Mouse (Mus musculus) MEL (cell line): ENCODE measurements around the gene Pidd1. TPM values are rescaled to one million over a fixed set of nuclear protein-coding genes. Genes with fewer than 3 reads are reported as not detected.

Experiments used
- DNase-seq: peaks from one replicate; pipeline ENCODE4 v3.0.0; 2011; ENCODE audit warnings: low read depth, low spot score
- H3K27ac ChIP-seq: 2 replicates; pipeline ENCODE4 v1.5.1; 2012; ENCODE audit warnings: low read depth, mild to moderate bottlenecking, control low read depth, low read length, moderate library complexity; ENCODE audit not compliant: control insufficient read depth
- H3K27me3 ChIP-seq, 2 experiments: fragments of 150-350 bp in 1 of 2; sonication (generic) in 1 of 2; 2 replicates each; pipeline ENCODE4 v1.6.1; 2012; ENCODE audit warnings: low read length in 2 of 2, mild to moderate bottlenecking in 2 of 2, improper control_type of control experiment in 1 of 2, moderate library complexity in 1 of 2; ENCODE audit not compliant: insufficient read depth in 2 of 2, control insufficient read depth in 1 of 2
- H3K36me3 ChIP-seq, 2 experiments: 2 replicates each; pipeline ENCODE4 v1.6.1; 2012 to 2014; ENCODE audit warnings: low read length in 2 of 2, improper control_type of control experiment in 1 of 2, inconsistent platforms in 1 of 2, mild to moderate bottlenecking in 1 of 2; ENCODE audit not compliant: insufficient read depth in 2 of 2, control insufficient read depth in 1 of 2
- H3K4me1 ChIP-seq, 2 experiments: fragments of 150-350 bp in 1 of 2; sonication (generic) in 1 of 2; 2 replicates each; pipeline ENCODE4 v1.6.1; 2012; ENCODE audit warnings: low read length in 2 of 2, improper control_type of control experiment in 1 of 2, mild to moderate bottlenecking in 1 of 2; ENCODE audit not compliant: insufficient read depth in 2 of 2, control insufficient read depth in 1 of 2
- H3K4me3 ChIP-seq, 2 experiments: fragments of 150-350 bp in 1 of 2; sonication (generic) in 1 of 2; 2 replicates each; pipeline ENCODE4 v1.5.1; 2012; ENCODE audit warnings: low read depth in 2 of 2, low read length in 2 of 2, mild to moderate bottlenecking in 2 of 2, moderate library complexity in 2 of 2, control low read depth in 1 of 2, improper control_type of control experiment in 1 of 2; ENCODE audit not compliant: control insufficient read depth in 1 of 2, insufficient read depth in 1 of 2
- H3K79me2 ChIP-seq: 2 replicates; pipeline ENCODE4 v1.6.1; 2012; ENCODE audit warnings: mild to moderate bottlenecking, low read length, moderate library complexity; ENCODE audit not compliant: control insufficient read depth, poor library complexity, insufficient read depth
- H3K9ac ChIP-seq: 2 replicates; pipeline ENCODE4 v1.6.1; 2012; ENCODE audit warnings: low read depth, mild to moderate bottlenecking, control low read depth, low read length, moderate library complexity; ENCODE audit not compliant: control insufficient read depth, poor library complexity, severe bottlenecking
- H3K9me3 ChIP-seq: fragments of 150-350 bp; sonication (generic); replicated peaks from 2 replicates; pipeline ENCODE4 v1.6.1; 2012; ENCODE audit warnings: mild to moderate bottlenecking, low read length, improper control_type of control experiment, moderate library complexity; ENCODE audit not compliant: insufficient read depth
- CTCF ChIP-seq, 3 experiments: IDR thresholded peaks in 2 of 3; conservative IDR thresholded peaks in 1 of 3; 2 replicates each; pipeline ENCODE4 v1.5.1; 2011 to 2012; ENCODE audit warnings: low read length in 3 of 3, low read depth in 2 of 3, mild to moderate bottlenecking in 2 of 3, improper control_type of control experiment in 1 of 3, inconsistent platforms in 1 of 3, mixed read lengths in 1 of 3, moderate library complexity in 1 of 3; ENCODE audit not compliant: control insufficient read depth in 1 of 3, insufficient read depth in 1 of 3, poor library complexity in 1 of 3, severe bottlenecking in 1 of 3
- EP300 ChIP-seq, 2 experiments: IDR thresholded peaks; 2 replicates each; pipeline ENCODE4 v1.6.1; 2011; ENCODE audit warnings: improper control_type of control experiment in 2 of 2, low read length in 2 of 2, low read depth in 1 of 2, mild to moderate bottlenecking in 1 of 2
- ETS1 ChIP-seq: IDR thresholded peaks from 2 replicates; pipeline ENCODE4 v1.6.1; 2012; ENCODE audit warnings: low read depth, mild to moderate bottlenecking, inconsistent platforms, low read length, improper control_type of control experiment, moderate library complexity
- GABPA ChIP-seq: IDR thresholded peaks from 2 replicates; pipeline ENCODE4 v1.6.1; 2012; ENCODE audit warnings: low read depth, mild to moderate bottlenecking, inconsistent platforms, low read length, improper control_type of control experiment, moderate library complexity
- GATA1 ChIP-seq: IDR thresholded peaks from 2 replicates; pipeline ENCODE4 v1.6.1; 2011; ENCODE audit warnings: low read depth, low read length, improper control_type of control experiment
- JUND ChIP-seq: IDR thresholded peaks from 2 replicates; pipeline ENCODE4 v1.6.1; 2011; ENCODE audit warnings: low read depth, mild to moderate bottlenecking, improper control_type of control experiment, low read length
- KAT2A ChIP-seq: conservative IDR thresholded peaks from 2 replicates; pipeline ENCODE4 v1.6.1; 2012; ENCODE audit warnings: low read depth, low read length, improper control_type of control experiment, inconsistent platforms
- MAX ChIP-seq: IDR thresholded peaks from 2 replicates; pipeline ENCODE4 v1.6.1; 2011; ENCODE audit warnings: low read length, improper control_type of control experiment
- MAZ ChIP-seq: IDR thresholded peaks from 2 replicates; pipeline ENCODE4 v1.6.1; 2012; ENCODE audit warnings: low read depth, mild to moderate bottlenecking, inconsistent platforms, low read length, improper control_type of control experiment
- MEF2A ChIP-seq: IDR thresholded peaks from 2 replicates; pipeline ENCODE4 v1.6.1; 2014; ENCODE audit warnings: low read depth, mild to moderate bottlenecking, inconsistent platforms, low read length, improper control_type of control experiment; ENCODE audit not compliant: poor library complexity, insufficient replicate concordance, severe bottlenecking; ENCODE audit errors: extremely low read depth
- MXI1 ChIP-seq: IDR thresholded peaks from 2 replicates; pipeline ENCODE4 v1.6.1; 2011; ENCODE audit warnings: mild to moderate bottlenecking, low read depth, low read length, improper control_type of control experiment
- MYC ChIP-seq: IDR thresholded peaks from 2 replicates; pipeline ENCODE4 v1.6.1; 2011; ENCODE audit warnings: low read depth, mild to moderate bottlenecking, low read length, improper control_type of control experiment, moderate library complexity
- NELFE ChIP-seq: IDR thresholded peaks from 2 replicates; pipeline ENCODE4 v1.6.1; 2011; ENCODE audit warnings: low read depth, low read length, improper control_type of control experiment
- POLR2AphosphoS2 ChIP-seq: IDR thresholded peaks from 2 replicates; pipeline ENCODE4 v1.6.1; 2011; ENCODE audit warnings: low read length, improper control_type of control experiment
- RCOR1 ChIP-seq: IDR thresholded peaks from 2 replicates; pipeline ENCODE4 v1.6.1; 2012; ENCODE audit warnings: low read depth, mild to moderate bottlenecking, inconsistent platforms, low read length, improper control_type of control experiment
- SIN3A ChIP-seq: IDR thresholded peaks from 2 replicates; pipeline ENCODE4 v1.6.1; 2012; ENCODE audit warnings: low read length, improper control_type of control experiment, inconsistent platforms
- SMC3 ChIP-seq: IDR thresholded peaks from 2 replicates; pipeline ENCODE4 v1.6.1; 2011; ENCODE audit warnings: low read depth, low read length, improper control_type of control experiment
- TAL1 ChIP-seq: IDR thresholded peaks from 2 replicates; pipeline ENCODE4 v1.6.1; 2012; ENCODE audit warnings: mild to moderate bottlenecking, inconsistent platforms, low read length, moderate library complexity, mixed read lengths
- TBP ChIP-seq: IDR thresholded peaks from 2 replicates; pipeline ENCODE4 v1.8.0; 2011; ENCODE audit warnings: low read depth, low read length, improper control_type of control experiment
- TCF12 ChIP-seq: IDR thresholded peaks from 2 replicates; pipeline ENCODE4 v1.6.1; 2014; ENCODE audit warnings: low read depth, mild to moderate bottlenecking, inconsistent platforms, low read length, improper control_type of control experiment, moderate library complexity
- UBTF ChIP-seq: IDR thresholded peaks from 2 replicates; pipeline ENCODE4 v1.6.1; 2012; ENCODE audit warnings: low read depth, mild to moderate bottlenecking, inconsistent platforms, low read length, improper control_type of control experiment, moderate library complexity, borderline replicate concordance; ENCODE audit not compliant: insufficient read depth
- USF1 ChIP-seq: IDR thresholded peaks from 2 replicates; pipeline ENCODE4 v1.6.1; 2014; ENCODE audit warnings: low read depth, mild to moderate bottlenecking, inconsistent platforms, low read length, improper control_type of control experiment, moderate library complexity
- USF2 ChIP-seq, 2 experiments: IDR thresholded peaks; 2 replicates each; pipeline ENCODE4 v1.6.1; 2011 to 2012; ENCODE audit warnings: improper control_type of control experiment in 2 of 2, low read length in 2 of 2, borderline replicate concordance in 1 of 2, inconsistent platforms in 1 of 2, low read depth in 1 of 2, mild to moderate bottlenecking in 1 of 2; ENCODE audit not compliant: insufficient read depth in 1 of 2
- ZKSCAN1 ChIP-seq: IDR thresholded peaks from 2 replicates; pipeline ENCODE4 v1.6.1; 2012; ENCODE audit warnings: low read depth, mild to moderate bottlenecking, inconsistent platforms, low read length, improper control_type of control experiment, moderate library complexity
- ZMIZ1 ChIP-seq: IDR thresholded peaks from 2 replicates; pipeline ENCODE4 v1.6.1; 2012; ENCODE audit warnings: low read depth, mild to moderate bottlenecking, inconsistent platforms, low read length, improper control_type of control experiment, moderate library complexity
- ZNF384 ChIP-seq: IDR thresholded peaks from 2 replicates; pipeline ENCODE4 v1.6.1; 2012; ENCODE audit warnings: low read depth, mild to moderate bottlenecking, inconsistent platforms, low read length, improper control_type of control experiment
- polyA plus RNA-seq, 2 experiments: library from polyadenylated mRNA; stranded (reverse) in 1 of 2; unstranded in 1 of 2; fragments of >175 nt in 1 of 2; fragments of >200 nt in 1 of 2; gene quantifications; 2 replicates each; pipeline versions ENCODE4 v1.2.1 to v1.2.4; 2012; ENCODE audit warnings: low replicate concordance in 2 of 2, low read depth in 1 of 2; ENCODE audit not compliant: insufficient read length in 2 of 2, insufficient read depth in 1 of 2, missing spikeins in 1 of 2
- total RNA-seq: library from RNA; depleted of rRNA; stranded (reverse); fragments of 300-350 nt; gene quantifications from 2 replicates; pipeline ENCODE4 v1.2.3, GENCODE M21; 2012

Pidd1 gene
- total and polyA plus RNA-seq, 3 experiments = 6.4 to 27.2 TPM; not detected in 1

GRCm38 (mm10) chr7:141455610-141456314 lies 11.9 kb upstream of the Pidd1 start:
- DNase-seq = peak; percentile 62
- 0 out of 2 replicates have a peak overlapping the region, but pooled peaks have one; percentile 15 for H3K27ac ChIP-seq
- no peak for TF ChIP-seq ZNF384
- peak; percentile 90 for TF ChIP-seq SIN3A
- peak; percentile 59; the same call in 1 of the 2 replicates for TF ChIP-seq USF1
- TF ChIP-seq POLR2AphosphoS2 = no peak
- TF ChIP-seq TCF12 = no peak
- TF ChIP-seq TAL1 = no peak
- TF ChIP-seq ZMIZ1 = no peak
- TF ChIP-seq MEF2A = no peak
- no peak for TF ChIP-seq MAZ
- TF ChIP-seq KAT2A = no peak
- TF ChIP-seq RCOR1 = no peak
- TF ChIP-seq JUND = no peak
- TF ChIP-seq UBTF = no peak
- no peak for TF ChIP-seq GATA1
- TF ChIP-seq NELFE = no peak
- no peak for TF ChIP-seq EP300 (IDR thresholded peaks at IDR 0.05; ENCODE audit: low read depth in 1 of 2, low read length in 2 of 2)
- TF ChIP-seq SMC3 = no peak
- TF ChIP-seq CTCF (IDR thresholded peaks at IDR 0.05 in 2 of 3, conservative IDR thresholded peaks at IDR 0.05 in 1 of 3; ENCODE audit: control insufficient read depth in 1 of 3, insufficient read depth in 1 of 3, low read depth in 2 of 3, low read length in 3 of 3, poor library complexity in 1 of 3, severe bottlenecking in 1 of 3) = no peak
- no peak for TF ChIP-seq USF2 (IDR thresholded peaks at IDR 0.05; ENCODE audit: borderline replicate concordance in 1 of 2, insufficient read depth in 1 of 2, low read depth in 1 of 2, low read length in 2 of 2)
- TF ChIP-seq ZKSCAN1 = no peak
- TF ChIP-seq GABPA = no peak
- peak; percentile 93 for TF ChIP-seq MXI1
- TF ChIP-seq MAX = peak; percentile 95
- 0 out of 2 replicates have a peak, but pooled peaks have one; percentile 28 for TF ChIP-seq MYC
- TF ChIP-seq ETS1 = no peak
- no peak for TF ChIP-seq TBP
- H3K27me3 ChIP-seq = no peaks in the 10 kb centered on the region
- H3K9me3 ChIP-seq = no peaks in the 10 kb centered on the region
- H3K4me3 ChIP-seq = peak overlapping the region; percentile 78 to 89
- peaks cover 0 to under 1% of the 10 kb centered on the region in 2 experiments; a peak in 2 of 4 replicates for H3K36me3 ChIP-seq
- H3K79me2 ChIP-seq = peaks cover under 1% of the 10 kb centered on the region
- peaks cover 0 to 6% of the 10 kb centered on the region in 2 experiments; a peak in 1 of 4 replicates for H3K4me1 ChIP-seq
- peak overlapping the region; percentile 72 for H3K9ac ChIP-seq
